Mouse (Mus musculus) CH12F3 (cell line): ENCODE data around the gene Cct6b.

Experiments
- in situ Hi-C: fragments of 300-500 bp; cut with MboI; formaldehyde crosslinking; loops from 2 replicates; pipeline ENCODE4 v1.14.3; 2020; ENCODE audit warnings: low sequenced_read_pairs

The Cct6b gene

GRCm38 (mm10) chr11:82763742-82764437 lies at the start of gene Cct6b, which contains the start of gene Zfp830:
TSS of gene Cct6b (minus strand) at chr11:82764321.
TSS of gene Zfp830 (plus strand) at chr11:82764345.
- in situ Hi-C loops, result no loop called here

GRCm38 (mm10) chr11:82808485-82808884 lies 44.4 kb upstream of the Cct6b start:
- in situ Hi-C loops, result loop anchor here (25.0 kb wide), 1 partner anchor 379 kb away; the partner anchor contains the start of genes Slfn3 and Slfn4

GRCm38 (mm10) chr11:82807370-82807769 lies 43.2 kb upstream of the Cct6b start:
- in situ Hi-C loops, result loop anchor here (25.0 kb wide), 1 partner anchor 380 kb away; the partner anchor contains the start of genes Slfn3 and Slfn4

DNA sequence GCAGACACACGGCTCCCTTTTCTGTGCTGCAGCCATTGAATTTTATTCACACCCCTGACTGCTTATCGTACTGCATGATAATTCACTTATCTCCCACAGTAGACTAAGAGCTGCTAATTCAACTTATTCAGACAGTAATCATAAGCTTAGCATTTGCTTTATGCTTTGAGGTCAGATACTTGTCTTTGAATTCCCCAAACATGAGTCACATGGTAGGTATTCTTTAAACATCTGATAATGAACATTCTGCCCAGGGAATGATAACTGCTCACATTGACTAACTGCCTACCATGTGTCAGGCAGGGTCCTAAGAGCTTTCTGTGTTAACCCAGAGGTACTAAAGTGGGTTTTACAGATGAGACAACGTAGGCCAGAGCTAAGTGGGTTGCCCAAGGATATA lies 42.5 kb upstream of the Cct6b start:
- in situ Hi-C loops, result loop anchor here (25.0 kb wide), 1 partner anchor 381 kb away; the partner anchor contains the start of genes Slfn3 and Slfn4

- in situ Hi-C loops, result no loop called here
Observed at GRCm38 (mm10) chr11:82783453-82783852, 19.3 kb upstream of the Cct6b start.

DNA sequence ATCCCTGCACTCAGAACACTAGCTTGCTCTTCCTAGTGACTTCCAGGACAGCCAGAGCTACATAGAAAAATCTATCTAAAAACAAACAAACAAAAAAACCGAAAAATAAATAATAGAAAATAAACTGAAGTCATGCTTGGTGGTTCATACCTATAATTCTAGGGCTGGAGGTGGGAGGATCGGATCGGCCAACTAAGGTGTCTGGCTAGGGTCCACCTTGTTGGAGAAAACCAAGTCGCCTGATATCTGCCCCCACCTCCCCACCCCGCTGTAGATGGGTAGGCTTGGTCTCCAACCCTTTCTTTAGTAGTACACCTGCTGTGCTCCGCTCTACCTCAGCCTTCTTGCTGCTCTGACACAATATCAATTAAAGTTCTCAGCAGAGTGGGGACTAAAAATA lies 18.1 kb upstream of the Cct6b start:
- in situ Hi-C loops, result no loop called here

DNA sequence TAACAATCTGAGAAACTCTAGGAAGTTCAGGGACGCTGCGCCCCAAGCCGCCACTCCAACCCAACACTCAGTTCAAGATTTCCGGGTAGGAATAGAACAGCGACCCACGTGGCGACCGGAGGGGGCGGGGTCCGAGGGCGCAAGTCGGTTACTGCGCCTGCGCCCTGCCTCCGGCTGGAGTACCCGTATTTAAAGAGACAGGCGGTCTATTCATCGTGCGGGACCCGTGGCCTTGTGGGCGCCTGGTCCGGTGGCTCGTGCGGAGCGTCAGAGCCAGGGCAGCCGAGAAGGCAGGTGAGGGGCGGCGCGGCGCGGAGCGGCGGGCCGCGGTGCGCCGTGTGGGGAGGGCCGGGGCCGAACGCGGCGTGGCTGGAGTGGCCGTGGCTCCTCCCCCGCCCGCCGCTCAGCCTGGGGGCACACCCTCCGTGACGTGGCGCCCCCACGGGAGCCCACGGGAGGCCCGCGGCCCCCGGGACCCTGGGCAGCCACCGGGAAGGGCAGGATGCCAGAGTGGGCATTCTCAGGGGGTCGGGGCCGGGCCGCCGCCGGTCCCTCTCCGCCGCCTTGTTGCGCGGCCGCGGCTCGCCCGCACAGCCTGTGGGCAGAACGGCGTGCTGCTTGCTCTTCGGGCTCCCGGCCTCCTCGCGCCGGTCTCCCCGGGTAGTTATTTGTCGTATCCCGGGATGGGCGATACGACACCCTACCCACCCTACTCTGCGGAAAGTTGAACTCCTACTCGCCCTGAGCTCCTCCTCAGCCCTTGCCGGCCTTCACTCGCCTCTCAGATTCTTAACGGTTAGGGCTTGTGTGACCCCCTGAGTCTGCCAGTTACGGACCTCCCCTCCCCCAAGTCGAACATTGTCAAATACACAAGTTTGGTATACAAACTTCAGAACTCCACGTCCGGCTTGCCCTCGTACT lies 17.1 kb upstream of the Cct6b start, which contains the start of gene Lig3:
TSS of gene Lig3 (plus strand) at position 126 of the 921 bp plus-strand sequence.
- in situ Hi-C loops, result no loop called here

- in situ Hi-C loops, result no loop called here
Observed at GRCm38 (mm10) chr11:82780134-82780533, 16.0 kb upstream of the Cct6b start.

DNA sequence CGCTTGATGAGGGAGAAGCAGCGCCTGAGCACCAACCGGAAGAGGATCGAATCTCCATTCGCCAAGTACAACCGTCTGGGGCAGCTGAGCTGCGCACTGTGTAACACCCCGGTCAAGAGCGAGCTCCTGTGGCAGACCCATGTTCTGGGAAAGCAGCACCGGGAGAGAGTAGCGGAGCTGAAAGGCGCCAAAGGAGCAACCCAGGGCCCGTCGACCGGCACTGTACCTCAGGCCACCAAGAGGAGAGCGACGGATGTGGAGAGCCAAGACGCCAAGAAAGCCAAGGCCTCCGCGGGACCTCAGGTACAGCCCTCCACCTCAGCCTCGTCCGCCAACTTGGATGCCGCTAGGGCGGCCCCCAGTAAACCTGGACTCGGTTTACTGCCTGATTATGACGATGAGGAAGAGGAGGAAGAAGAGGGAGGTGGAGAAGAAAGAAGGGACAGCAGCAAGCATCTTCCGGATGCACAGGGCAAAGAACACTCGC lies 360 bp upstream of the Cct6b start:
- in situ Hi-C loops, result no loop called here

DNA sequence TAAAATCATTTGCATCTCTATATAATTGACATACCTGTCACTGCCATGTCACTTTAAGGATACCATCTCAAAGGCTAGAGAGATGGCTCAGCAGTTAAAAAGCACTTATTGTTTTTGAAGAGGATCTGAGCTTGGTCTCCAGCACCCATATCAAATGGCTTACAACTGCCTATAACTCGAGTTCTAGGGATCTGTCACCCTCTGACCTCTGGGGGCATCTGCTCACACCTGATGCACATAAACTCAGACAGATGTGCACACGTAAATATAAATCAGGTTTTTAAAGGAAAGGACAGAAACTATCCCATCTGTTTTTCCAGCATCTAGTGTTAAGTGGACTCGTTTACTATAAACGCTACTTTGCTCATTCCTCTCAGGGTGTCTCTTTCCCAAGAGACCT lies 860 bp downstream of the Cct6b start:
- in situ Hi-C loops, result no loop called here

- in situ Hi-C loops, result no loop called here
Observed at GRCm38 (mm10) chr11:82762286-82762829, 1.8 kb downstream of the Cct6b start.

DNA sequence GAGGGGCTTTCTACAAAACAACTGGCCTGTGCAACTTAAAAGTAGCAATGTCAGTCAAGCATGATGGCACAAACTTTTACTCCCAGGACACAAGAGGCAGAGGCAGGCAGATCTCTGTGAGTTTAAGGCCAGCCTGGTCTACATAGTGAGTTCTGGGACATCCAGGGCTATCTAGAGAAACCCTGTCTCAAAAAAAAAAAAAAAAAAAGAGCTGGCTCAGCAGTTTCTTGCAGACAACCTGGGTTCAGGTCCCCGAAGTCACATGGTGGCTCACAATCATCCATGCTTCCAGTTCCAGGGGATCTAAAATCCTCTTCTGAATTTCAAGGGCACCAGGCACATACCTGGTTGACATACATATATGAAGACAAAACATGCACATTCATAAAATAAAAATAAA lies 8.2 kb downstream of the Cct6b start:
- in situ Hi-C loops, result loop anchor here (5.0 kb wide), 1 partner anchor 131 kb away; no protein-coding TSS in a partner anchor

DNA sequence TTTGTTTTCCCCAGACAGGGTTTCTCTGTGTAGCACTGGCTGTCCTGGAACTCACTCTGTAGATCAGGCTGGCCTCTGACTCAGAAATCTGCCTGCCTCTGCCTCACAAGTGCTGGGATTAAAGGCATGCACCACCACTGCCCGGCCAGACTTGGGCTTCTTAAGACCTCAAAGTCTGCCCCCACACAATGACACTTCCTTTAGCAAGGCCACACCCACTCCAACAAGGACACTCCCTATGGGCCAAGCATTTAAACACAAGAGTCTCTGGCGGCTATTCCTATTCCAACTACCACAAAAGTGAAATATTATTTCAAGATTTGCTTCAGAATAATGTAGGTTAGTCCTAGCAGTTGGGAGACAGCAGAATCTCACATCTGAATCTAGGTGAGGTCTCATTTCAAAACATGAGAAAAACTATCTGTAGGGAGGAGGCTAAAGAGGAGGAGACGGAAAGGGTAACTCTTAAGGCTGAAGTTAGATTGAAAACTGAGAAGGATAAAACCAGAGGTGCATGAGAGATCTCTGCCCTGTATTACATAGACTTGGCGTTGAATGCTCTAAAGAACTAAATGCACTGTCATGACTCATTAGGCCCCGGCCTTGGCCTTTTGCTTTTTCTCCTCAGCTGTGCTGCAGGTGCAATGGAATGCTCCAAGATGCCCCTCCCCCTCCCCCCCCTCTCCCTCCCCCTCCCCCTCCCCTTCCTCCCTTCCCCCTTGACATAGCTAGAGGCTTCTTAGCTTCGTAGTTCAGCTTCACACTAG lies 11.6 kb downstream of the Cct6b start:
- in situ Hi-C loops, result no loop called here

GRCm38 (mm10) chr11:82746857-82747366 lies 17.2 kb downstream of the Cct6b start:
- in situ Hi-C loops, result no loop called here

GRCm38 (mm10) chr11:82746138-82746537 lies 18.0 kb downstream of the Cct6b start:
- in situ Hi-C loops, result no loop called here

GRCm38 (mm10) chr11:82739006-82739405 lies 25.1 kb downstream of the Cct6b start:
- in situ Hi-C loops, result no loop called here

DNA sequence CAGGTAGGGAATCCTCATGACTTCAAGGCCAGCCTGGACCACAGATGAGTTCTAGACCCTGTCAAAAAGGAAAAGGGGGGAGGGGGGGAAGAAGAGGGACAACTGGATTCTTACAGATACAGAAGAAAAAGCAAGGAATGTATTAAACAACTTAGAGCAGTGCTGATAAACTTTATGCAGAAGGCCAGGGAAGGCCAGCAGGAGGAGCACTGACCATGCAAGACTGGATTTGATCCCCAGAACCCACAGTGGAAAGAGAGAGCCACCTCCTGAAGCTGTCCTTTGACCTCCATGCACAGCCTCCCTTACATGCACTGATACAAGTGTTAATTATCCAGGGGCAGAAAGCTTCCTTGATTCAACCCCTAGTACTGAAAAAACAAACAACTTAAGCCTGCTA lies 29.9 kb downstream of the Cct6b start:
- in situ Hi-C loops, result no loop called here

GRCm38 (mm10) chr11:82726862-82727261 lies 37.3 kb downstream of the Cct6b start:
- in situ Hi-C loops, result no loop called here

DNA sequence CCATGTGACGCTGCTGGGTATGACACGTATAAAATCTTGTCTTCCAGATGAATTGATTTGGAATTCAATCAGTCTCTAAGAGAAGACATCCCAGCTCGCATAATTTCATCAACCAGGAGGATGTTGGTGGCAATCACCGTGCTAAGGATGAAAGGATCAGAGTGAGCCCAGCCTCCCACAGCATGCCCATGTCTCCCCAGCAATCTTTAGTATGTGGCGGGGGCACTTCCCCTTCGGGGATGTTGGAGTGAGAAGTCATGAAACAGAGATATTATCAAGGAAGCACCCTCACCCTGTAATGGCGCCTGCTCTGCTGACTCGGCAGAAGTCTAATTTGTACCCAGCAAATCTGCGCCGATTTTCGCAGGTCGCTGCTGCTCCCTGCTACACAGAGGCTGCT lies 44.8 kb downstream of the Cct6b start:
- in situ Hi-C loops, result no loop called here

DNA sequence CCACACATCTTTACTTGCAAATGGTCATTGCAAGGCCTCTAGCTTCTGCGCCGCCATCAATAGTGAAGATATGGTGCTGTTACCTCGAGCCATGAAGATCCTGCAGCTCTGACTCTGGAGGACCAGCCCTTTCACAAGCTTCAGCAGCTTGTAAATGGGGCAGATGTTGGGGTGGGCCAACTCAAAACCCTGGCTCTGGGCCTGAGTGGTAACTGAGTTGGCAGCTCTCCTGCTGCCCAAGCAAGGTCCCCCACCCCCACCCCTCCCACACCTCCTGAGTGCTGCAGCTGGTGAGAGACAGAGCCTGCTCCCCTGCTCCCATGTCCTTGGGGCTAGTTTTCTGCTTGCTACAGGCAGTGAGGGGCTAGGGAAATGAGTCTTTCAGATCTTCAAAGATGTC lies 51.4 kb downstream of the Cct6b start:
- in situ Hi-C loops, result no loop called here
